Mouse (Mus musculus) limb, embryonic 14.5 days (tissue): ENCODE results near the gene Rpap3. TPM values are rescaled to one million over a fixed set of nuclear protein-coding genes. Genes with fewer than 3 reads are reported as not detected.
A peak's percentile ranks its signal among the peaks of the same experiment; 100 is the strongest.

Source experiments
- ATAC-seq: fragments of 200-750 bp; cut with Nextera tagmentation; 2 replicates; pipeline ENCODE4 v1.8.0; 2017; ENCODE audit warnings: low read depth, moderate number of reproducible peaks, moderate TSS enrichment; ENCODE audit not compliant: low FRiP score
- DNase-seq: peaks from one replicate; pipeline ENCODE4 v3.0.0-alpha.2; 2015; ENCODE audit warnings: low spot score
- H3K27ac ChIP-seq: fragments of 300-500 bp; sonication (generic); replicated peaks from 2 replicates; pipeline ENCODE4 v1.5.1; 2014; ENCODE audit warnings: low read depth, mild to moderate bottlenecking, low read length, moderate library complexity, mixed read lengths
- H3K27me3 ChIP-seq: fragments of 300-500 bp; sonication (generic); 2 replicates; pipeline ENCODE4 v1.6.1; 2014; ENCODE audit warnings: low read length, mixed read lengths; ENCODE audit not compliant: control insufficient read depth, insufficient read depth
- H3K36me3 ChIP-seq: fragments of 300-500 bp; sonication (generic); 2 replicates; pipeline ENCODE4 v1.6.1; 2014; ENCODE audit warnings: mild to moderate bottlenecking, low read length, moderate library complexity, mixed read lengths; ENCODE audit not compliant: control insufficient read depth, insufficient read depth
- H3K4me1 ChIP-seq: fragments of 300-500 bp; sonication (generic); 2 replicates; pipeline ENCODE4 v1.6.1; 2014; ENCODE audit warnings: antibody characterized with exemption, low read length, mixed read lengths; ENCODE audit not compliant: control insufficient read depth, insufficient read depth
- H3K4me2 ChIP-seq: fragments of 300-500 bp; sonication (generic); replicated peaks from 2 replicates; pipeline ENCODE4 v1.6.1; 2014; ENCODE audit warnings: low read depth, mild to moderate bottlenecking, low read length, moderate library complexity; ENCODE audit not compliant: severe bottlenecking
- H3K4me3 ChIP-seq: fragments of 300-500 bp; sonication (generic); replicated peaks from 2 replicates; pipeline ENCODE4 v1.5.1; 2014; ENCODE audit warnings: low read length
- H3K9ac ChIP-seq: fragments of 300-500 bp; sonication (generic); 2 replicates; pipeline ENCODE4 v1.6.1; 2014; ENCODE audit warnings: mild to moderate bottlenecking, low read depth, low read length, moderate library complexity; ENCODE audit not compliant: severe bottlenecking
- H3K9me3 ChIP-seq: fragments of 300-500 bp; sonication (generic); 2 replicates; pipeline ENCODE4 v1.6.1; 2016; ENCODE audit warnings: low read length; ENCODE audit not compliant: control insufficient read depth
- POLR2A ChIP-seq: fragments of 200-500 bp; IDR thresholded peaks from 2 replicates; pipeline ENCODE4 v1.8.0; 2012; ENCODE audit warnings: inconsistent platforms, mild to moderate bottlenecking, moderate library complexity, borderline replicate concordance; ENCODE audit not compliant: insufficient read depth, insufficient read length; ENCODE audit errors: extremely low read depth
- WGBS: fragments of 180-500 bp; shearing (Covaris S2); extraction: QIAGEN DNeasy Blood & Tissue Kit; methylation state at CpG from one replicate; pipeline ENCODE4 v1.1.7; 2014; 5-methylcytosine and 5-hydroxymethylcytosine counted together
- polyA plus RNA-seq, 2 experiments: library from polyadenylated mRNA; depleted of rRNA in 1 of 2; stranded (reverse) in 1 of 2; unstranded in 1 of 2; fragments of >200 nt; fragmentation: Nextera tagmentation in 1 of 2; extraction: Ambion mirVana in 1 of 2; gene quantifications; 2 replicates each; pipeline versions ENCODE4 v1.2.1 to v1.2.3; 2012 to 2014

The Rpap3 gene
- polyA plus RNA-seq, 2 experiments: 22.7 to 31.1 TPM

GRCm38 (mm10) chr15:97750697-97751096 is 45.1 kb upstream of the Rpap3 start:
- Histone ChIP-seq H3K4me3 (no peak overlapping the region), H3K4me1 (peaks cover 19% of the 10 kb centered on the region), H3K4me2 (no peak overlapping the region; the same call in 1 of the 2 replicates), H3K9me3 (no peaks in the 10 kb centered on the region), H3K27me3 (no peaks in the 10 kb centered on the region), H3K36me3 (peaks cover 7% of the 10 kb centered on the region; the same call in 1 of the 2 replicates), H3K9ac (peak overlapping the region; percentile 8; the same call in 1 of the 2 replicates), H3K27ac (peak overlapping the region; percentile 30; the same call in 1 of the 2 replicates)
- ATAC-seq: peak; percentile 80
- peak; percentile 85 for DNase-seq
- 10% methylated on average over 12 of the region's 12 CpGs for WGBS
- no peak for TF ChIP-seq POLR2A

- no peaks in the 10 kb centered on the region for H3K9me3 ChIP-seq
- peaks cover 25% of the 10 kb centered on the region for H3K4me1 ChIP-seq
- H3K4me2 ChIP-seq: no peak overlapping the region
- TF ChIP-seq POLR2A: no peak
- ATAC-seq (no peak), DNase-seq (no peak)
- no peaks in the 10 kb centered on the region for H3K27me3 ChIP-seq
- peaks cover 10% of the 10 kb centered on the region; the same call in 1 of the 2 replicates for H3K36me3 ChIP-seq
- WGBS: 92% methylated on average over 13 of the region's 13 CpGs
- H3K9ac ChIP-seq: no peak overlapping the region
- no peak overlapping the region for H3K27ac ChIP-seq
- no peak overlapping the region for H3K4me3 ChIP-seq
Observed at GRCm38 (mm10) chr15:97749841-97750240, 44.2 kb upstream of the Rpap3 start.

- DNase-seq (no peak), ATAC-seq (no peak)
- no peak overlapping the region for H3K4me3 ChIP-seq
- no peak overlapping the region for H3K4me2 ChIP-seq
- peaks cover 27% of the 10 kb centered on the region for H3K4me1 ChIP-seq
- no peak for TF ChIP-seq POLR2A
- no peak overlapping the region for H3K9ac ChIP-seq
- H3K9me3 ChIP-seq: no peaks in the 10 kb centered on the region
- H3K27me3 ChIP-seq: no peaks in the 10 kb centered on the region
- WGBS: 91% methylated on average over 9 of the region's 9 CpGs
- peaks cover 10% of the 10 kb centered on the region; the same call in 1 of the 2 replicates for H3K36me3 ChIP-seq
- no peak overlapping the region for H3K27ac ChIP-seq
Observed at GRCm38 (mm10) chr15:97749397-97749796, 43.8 kb upstream of the Rpap3 start.

GRCm38 (mm10) chr15:97748964-97749363 is 43.3 kb upstream of the Rpap3 start:
- H3K4me1 ChIP-seq: peaks cover 22% of the 10 kb centered on the region
- no peak overlapping the region for H3K4me2 ChIP-seq
- TF ChIP-seq POLR2A: no peak
- ATAC-seq: no peak
- H3K27me3 ChIP-seq: no peaks in the 10 kb centered on the region
- no peak for DNase-seq
- no peak overlapping the region for H3K27ac ChIP-seq
- peaks cover 10% of the 10 kb centered on the region; the same call in 1 of the 2 replicates for H3K36me3 ChIP-seq
- no peak overlapping the region for H3K9ac ChIP-seq
- H3K4me3 ChIP-seq: no peak overlapping the region
- WGBS: 83% methylated on average over 4 of the region's 4 CpGs
- no peaks in the 10 kb centered on the region for H3K9me3 ChIP-seq

- H3K4me3 ChIP-seq: no peak overlapping the region
- H3K9ac ChIP-seq: no peak overlapping the region
- no peak for TF ChIP-seq POLR2A
- DNase-seq (no peak), ATAC-seq (no peak)
- 60% methylated on average over 10 of the region's 10 CpGs for WGBS
- no peaks in the 10 kb centered on the region for H3K27me3 ChIP-seq
- H3K9me3 ChIP-seq: no peaks in the 10 kb centered on the region
- peaks cover 22% of the 10 kb centered on the region for H3K4me1 ChIP-seq
- H3K36me3 ChIP-seq: peaks cover 10% of the 10 kb centered on the region; the same call in 1 of the 2 replicates
- H3K4me2 ChIP-seq: no peak overlapping the region
- H3K27ac ChIP-seq: no peak overlapping the region
Observed at GRCm38 (mm10) chr15:97748309-97748708, 42.7 kb upstream of the Rpap3 start.
